Mouse (Mus musculus): ENCODE results near the gene Samd7. TPM values are rescaled to one million over a fixed set of nuclear protein-coding genes. Genes with fewer than 3 reads are reported as not detected.

Samd7 gene
- polyA plus RNA-seq, 1 experiment from 2014 or later, result not detected

DNA sequence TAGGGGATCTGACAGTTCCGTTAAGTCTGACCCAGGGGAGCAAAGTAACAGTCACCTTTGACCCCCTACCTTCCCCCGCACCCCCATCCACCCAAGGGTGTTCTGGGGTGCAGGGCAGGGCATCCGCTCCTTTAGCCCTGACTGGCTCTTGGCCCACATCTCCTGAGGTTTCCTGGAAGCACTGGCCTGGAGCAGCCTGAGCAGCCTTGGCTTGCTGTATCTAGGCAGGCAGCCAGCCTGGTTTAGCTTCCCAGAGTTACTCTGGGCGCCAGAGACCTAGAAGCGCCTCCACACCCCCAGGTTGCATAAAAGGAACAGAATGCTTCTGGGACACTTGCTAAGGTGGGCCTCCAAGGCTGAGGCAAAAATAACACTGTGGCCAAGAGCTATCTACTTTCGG lies 4.8 kb upstream of the Samd7 start:
- no peaks in the 10 kb centered on the region for H3K36me3 ChIP-seq (replicated peaks; ENCODE audit: control insufficient read depth, insufficient read depth)
- DNase-seq (ENCODE audit: low spot score), result no peak
- H3K27me3 ChIP-seq (ENCODE audit: control insufficient read depth, insufficient read depth, low read length), result no peaks in the 10 kb centered on the region
- H3K4me2 ChIP-seq (replicated peaks), result no peak overlapping the region
- H3K27ac ChIP-seq, result no peak overlapping the region
- ATAC-seq (ENCODE audit: low FRiP score), result no peak
- 90% methylated on average over 6 of the region's 6 CpGs for WGBS
- no peaks in the 10 kb centered on the region; the same call in 1 of the 2 replicates for H3K4me1 ChIP-seq (replicated peaks; ENCODE audit: control insufficient read depth, insufficient read depth, low read length)
- no peak overlapping the region for H3K9ac ChIP-seq
- H3K9me3 ChIP-seq (ENCODE audit: control insufficient read depth, low read length), result peaks cover 10% of the 10 kb centered on the region; the same call in 1 of the 2 replicates
- no peak overlapping the region for H3K4me3 ChIP-seq (replicated peaks; ENCODE audit: low read length)

DNA sequence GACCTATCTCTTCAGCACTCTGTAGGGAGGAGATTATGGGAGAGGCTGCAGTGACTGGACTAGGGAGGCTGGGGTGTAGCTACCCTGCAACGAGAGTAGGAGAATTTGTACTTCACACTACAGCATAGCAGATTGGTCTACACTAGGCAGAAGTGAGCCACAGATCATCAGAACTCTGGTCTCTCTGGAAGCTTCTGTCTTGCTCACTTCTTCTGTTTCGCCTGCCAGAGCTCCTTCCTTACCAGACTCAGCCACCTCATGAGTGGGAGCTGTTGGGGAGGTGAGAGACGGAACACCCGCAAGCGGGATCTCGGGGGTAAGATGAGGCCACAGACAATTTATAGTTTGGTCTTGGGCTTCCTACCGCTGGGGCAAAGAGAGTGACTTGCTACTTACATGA lies 3.2 kb upstream of the Samd7 start:
- Histone ChIP-seq H3K9ac (no peak overlapping the region), H3K9me3 (ENCODE audit: control insufficient read depth, low read length) (peaks cover 10% of the 10 kb centered on the region; the same call in 1 of the 2 replicates), H3K4me1 (replicated peaks; ENCODE audit: control insufficient read depth, insufficient read depth, low read length) (no peaks in the 10 kb centered on the region; the same call in 1 of the 2 replicates), H3K36me3 (replicated peaks; ENCODE audit: control insufficient read depth, insufficient read depth) (no peaks in the 10 kb centered on the region), H3K27me3 (ENCODE audit: control insufficient read depth, insufficient read depth, low read length) (no peaks in the 10 kb centered on the region), H3K27ac (no peak overlapping the region), H3K4me3 (replicated peaks; ENCODE audit: low read length) (no peak overlapping the region), H3K4me2 (replicated peaks) (no peak overlapping the region)
- ATAC-seq (ENCODE audit: low FRiP score) (no peak), DNase-seq (ENCODE audit: low spot score) (no peak)
- WGBS, result 92% methylated on average over 7 of the region's 7 CpGs

DNA sequence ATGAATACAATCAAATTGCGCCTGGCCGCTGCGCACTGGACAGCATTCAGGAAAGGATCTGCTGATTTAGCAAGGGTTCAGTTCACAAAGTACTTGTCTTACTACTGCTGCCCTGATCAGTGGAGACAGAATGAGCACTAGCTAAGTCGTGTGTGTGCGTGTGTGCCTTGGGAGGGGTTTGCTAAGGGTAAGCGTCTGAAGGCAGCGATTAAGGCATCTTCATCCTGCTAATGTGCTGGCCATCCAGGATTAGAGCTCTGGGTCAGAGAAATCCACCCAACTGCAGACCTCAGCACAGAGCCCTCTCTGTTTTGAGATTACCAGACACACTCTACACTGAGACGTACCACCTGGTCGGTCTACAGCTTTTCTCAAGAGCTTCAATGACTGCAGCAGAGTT lies 2.2 kb downstream of the Samd7 start:
- Histone ChIP-seq H3K4me2 (replicated peaks) (no peak overlapping the region), H3K27me3 (ENCODE audit: control insufficient read depth, insufficient read depth, low read length) (no peaks in the 10 kb centered on the region), H3K36me3 (replicated peaks; ENCODE audit: control insufficient read depth, insufficient read depth) (no peaks in the 10 kb centered on the region), H3K4me1 (replicated peaks; ENCODE audit: control insufficient read depth, insufficient read depth, low read length) (no peaks in the 10 kb centered on the region), H3K9ac (no peak overlapping the region), H3K4me3 (replicated peaks; ENCODE audit: low read length) (no peak overlapping the region), H3K27ac (no peak overlapping the region), H3K9me3 (ENCODE audit: control insufficient read depth, low read length) (peaks cover 10% of the 10 kb centered on the region; the same call in 1 of the 2 replicates)
- no peak for ATAC-seq (ENCODE audit: low FRiP score)
- WGBS, result 97% methylated on average over 9 of the region's 9 CpGs
- no peak for DNase-seq (ENCODE audit: low spot score)

DNA sequence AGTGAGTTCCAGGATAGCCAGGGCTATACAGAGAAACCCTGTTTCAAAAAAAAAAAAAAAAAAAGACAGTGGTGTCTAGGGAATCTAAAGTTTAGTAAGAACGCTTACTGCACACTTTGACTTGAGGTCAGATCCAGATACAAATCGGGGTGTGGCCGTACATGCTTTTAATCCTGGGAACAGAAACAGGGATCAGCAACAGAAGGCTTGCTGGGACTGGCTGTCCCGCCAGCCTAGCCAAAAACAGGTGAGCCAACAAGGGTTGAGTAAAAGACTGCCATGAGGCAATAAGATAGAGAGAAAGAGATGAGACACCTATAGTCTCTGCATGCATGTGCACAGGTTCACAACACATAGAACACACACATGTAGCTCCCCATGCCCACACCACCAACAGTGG lies 8.6 kb downstream of the Samd7 start:
- Histone ChIP-seq H3K9ac (no peak overlapping the region), H3K4me2 (replicated peaks) (no peak overlapping the region), H3K36me3 (replicated peaks; ENCODE audit: control insufficient read depth, insufficient read depth) (no peaks in the 10 kb centered on the region), H3K4me3 (replicated peaks; ENCODE audit: low read length) (no peak overlapping the region), H3K27ac (no peak overlapping the region), H3K9me3 (ENCODE audit: control insufficient read depth, low read length) (no peaks in the 10 kb centered on the region), H3K4me1 (replicated peaks; ENCODE audit: control insufficient read depth, insufficient read depth, low read length) (no peaks in the 10 kb centered on the region), H3K27me3 (ENCODE audit: control insufficient read depth, insufficient read depth, low read length) (no peaks in the 10 kb centered on the region)
- ATAC-seq (ENCODE audit: low FRiP score) (no peak), DNase-seq (ENCODE audit: low spot score) (no peak)
- WGBS, result 96% methylated on average over 4 of the region's 4 CpGs

DNA sequence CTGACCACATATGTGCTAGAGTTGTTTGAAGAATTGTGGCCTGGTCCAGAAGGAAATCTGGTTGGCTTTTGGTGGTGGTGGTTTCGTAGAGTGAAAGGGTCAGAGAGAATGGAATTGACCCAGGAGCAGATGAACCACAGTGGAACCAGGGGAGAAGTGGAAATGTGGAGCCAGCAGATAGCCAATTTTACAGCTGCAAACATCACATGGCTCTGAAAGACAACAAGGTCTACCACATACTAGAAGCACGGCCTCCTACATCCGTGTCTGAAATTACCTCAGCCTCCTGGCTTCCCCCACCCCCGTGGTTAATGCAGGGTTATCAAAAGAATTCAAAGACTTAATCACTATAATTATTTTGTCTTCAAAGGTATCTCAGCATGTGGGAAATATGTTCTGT lies 18.8 kb downstream of the Samd7 start:
- no peak overlapping the region for H3K4me3 ChIP-seq (replicated peaks; ENCODE audit: low read length)
- ATAC-seq (ENCODE audit: low FRiP score), result no peak
- H3K4me2 ChIP-seq (replicated peaks), result no peak overlapping the region
- no peaks in the 10 kb centered on the region for H3K36me3 ChIP-seq (replicated peaks; ENCODE audit: control insufficient read depth, insufficient read depth)
- no peak overlapping the region for H3K27ac ChIP-seq
- no peak for DNase-seq (ENCODE audit: low spot score)
- H3K4me1 ChIP-seq (replicated peaks; ENCODE audit: control insufficient read depth, insufficient read depth, low read length), result no peaks in the 10 kb centered on the region
- no peak overlapping the region for H3K9ac ChIP-seq
- 96% methylated on average over 4 of the region's 4 CpGs for WGBS
- H3K27me3 ChIP-seq (ENCODE audit: control insufficient read depth, insufficient read depth, low read length), result no peaks in the 10 kb centered on the region
- H3K9me3 ChIP-seq (ENCODE audit: control insufficient read depth, low read length), result no peaks in the 10 kb centered on the region

DNA sequence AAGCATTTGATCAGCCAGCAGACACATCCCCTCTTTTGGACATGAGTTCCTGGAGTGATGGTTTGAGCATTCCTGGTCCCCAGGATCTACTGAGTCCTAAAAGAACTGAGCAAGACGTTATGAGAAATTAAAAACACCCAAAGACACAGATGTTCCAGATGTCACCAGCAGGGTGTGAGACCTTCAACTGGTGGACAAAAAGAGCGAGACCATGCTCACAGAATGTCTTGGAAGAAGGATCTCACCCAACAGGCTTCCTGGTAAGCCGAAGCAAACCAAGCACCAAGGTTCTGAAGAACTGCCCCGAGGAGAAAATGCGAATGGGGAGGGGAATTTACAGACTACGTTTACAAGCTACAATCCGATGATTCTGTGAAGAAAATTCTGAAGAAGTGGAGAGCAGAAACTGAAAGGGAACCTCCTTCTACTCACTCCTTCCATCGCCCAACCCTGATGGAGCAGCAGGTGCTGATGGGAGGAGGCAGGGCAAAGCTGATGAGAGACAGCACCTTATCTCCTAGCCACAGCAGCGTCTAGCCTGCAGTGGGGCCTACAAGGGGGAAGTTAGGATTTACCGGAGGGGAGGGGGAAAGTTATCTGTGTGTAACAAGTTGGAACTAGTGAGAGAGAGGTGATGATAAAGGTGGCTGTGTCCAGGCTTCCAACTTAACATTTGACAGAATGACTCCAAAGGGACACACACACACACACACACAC lies 19.4 kb downstream of the Samd7 start:
- no peak overlapping the region for H3K27ac ChIP-seq
- H3K4me3 ChIP-seq (replicated peaks; ENCODE audit: low read length), result no peak overlapping the region
- no peaks in the 10 kb centered on the region for H3K9me3 ChIP-seq (ENCODE audit: control insufficient read depth, low read length)
- ATAC-seq (ENCODE audit: low FRiP score) (no peak), DNase-seq (ENCODE audit: low spot score) (no peak)
- H3K27me3 ChIP-seq (ENCODE audit: control insufficient read depth, insufficient read depth, low read length), result no peaks in the 10 kb centered on the region
- no peaks in the 10 kb centered on the region for H3K36me3 ChIP-seq (replicated peaks; ENCODE audit: control insufficient read depth, insufficient read depth)
- WGBS, result 85% methylated on average over 10 of the region's 10 CpGs
- no peak overlapping the region for H3K9ac ChIP-seq
- H3K4me1 ChIP-seq (replicated peaks; ENCODE audit: control insufficient read depth, insufficient read depth, low read length), result no peaks in the 10 kb centered on the region
- no peak overlapping the region for H3K4me2 ChIP-seq (replicated peaks)

DNA sequence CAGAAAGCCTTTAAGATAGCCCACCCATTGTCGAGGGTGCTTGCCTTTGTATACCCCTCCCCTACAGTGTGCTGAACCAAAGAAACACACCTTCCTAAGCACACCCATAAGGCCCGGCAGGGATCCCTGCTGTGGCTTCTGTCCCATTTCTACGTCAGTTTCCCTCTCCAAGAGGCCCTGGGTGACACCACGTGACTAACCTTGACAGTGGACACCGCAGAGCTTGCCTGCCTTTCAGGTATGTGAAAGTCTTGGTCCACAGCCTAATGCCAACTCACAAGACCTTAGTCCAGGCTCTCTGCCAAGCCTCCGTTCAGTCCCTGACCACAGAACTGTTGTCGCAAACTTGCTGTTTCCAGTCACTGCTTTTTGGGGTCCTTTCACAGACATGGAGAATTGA lies 20.1 kb downstream of the Samd7 start:
- no peaks in the 10 kb centered on the region for H3K36me3 ChIP-seq (replicated peaks; ENCODE audit: control insufficient read depth, insufficient read depth)
- no peak overlapping the region for H3K9ac ChIP-seq
- no peaks in the 10 kb centered on the region for H3K4me1 ChIP-seq (replicated peaks; ENCODE audit: control insufficient read depth, insufficient read depth, low read length)
- DNase-seq (ENCODE audit: low spot score), result no peak
- 84% methylated on average over 7 of the region's 7 CpGs for WGBS
- H3K4me3 ChIP-seq (replicated peaks; ENCODE audit: low read length), result no peak overlapping the region
- no peaks in the 10 kb centered on the region for H3K9me3 ChIP-seq (ENCODE audit: control insufficient read depth, low read length)
- no peak overlapping the region for H3K4me2 ChIP-seq (replicated peaks)
- no peak overlapping the region for H3K27ac ChIP-seq
- no peaks in the 10 kb centered on the region for H3K27me3 ChIP-seq (ENCODE audit: control insufficient read depth, insufficient read depth, low read length)
- ATAC-seq (ENCODE audit: low FRiP score), result no peak

DNA sequence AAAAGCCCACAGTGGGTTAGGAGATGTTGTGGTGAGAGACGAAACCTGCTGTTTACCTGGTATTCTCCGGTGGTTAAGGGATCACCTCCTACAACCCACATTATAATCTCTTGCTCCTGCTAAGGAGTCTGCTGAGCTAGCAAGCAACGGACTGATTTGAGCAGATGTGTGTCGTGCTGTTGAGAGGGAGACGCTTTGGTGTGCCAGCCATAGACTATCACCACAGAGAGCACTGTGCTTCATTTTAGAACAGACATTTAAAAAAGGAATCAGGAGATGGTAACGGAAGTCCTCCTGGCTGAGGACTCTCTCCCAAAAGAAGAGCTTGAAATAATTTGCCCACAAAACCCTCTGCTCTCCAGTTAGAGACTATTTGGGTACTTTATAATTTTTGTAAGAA lies 21.2 kb downstream of the Samd7 start:
- 88% methylated on average over 6 of the region's 6 CpGs for WGBS
- Histone ChIP-seq H3K27me3 (ENCODE audit: control insufficient read depth, insufficient read depth, low read length) (no peaks in the 10 kb centered on the region), H3K4me1 (replicated peaks; ENCODE audit: control insufficient read depth, insufficient read depth, low read length) (no peaks in the 10 kb centered on the region), H3K9me3 (ENCODE audit: control insufficient read depth, low read length) (no peaks in the 10 kb centered on the region), H3K9ac (no peak overlapping the region), H3K4me3 (replicated peaks; ENCODE audit: low read length) (no peak overlapping the region), H3K4me2 (replicated peaks) (no peak overlapping the region), H3K27ac (no peak overlapping the region), H3K36me3 (replicated peaks; ENCODE audit: control insufficient read depth, insufficient read depth) (no peaks in the 10 kb centered on the region)
- no peak for ATAC-seq (ENCODE audit: low FRiP score)
- DNase-seq (ENCODE audit: low spot score), result no peak

DNA sequence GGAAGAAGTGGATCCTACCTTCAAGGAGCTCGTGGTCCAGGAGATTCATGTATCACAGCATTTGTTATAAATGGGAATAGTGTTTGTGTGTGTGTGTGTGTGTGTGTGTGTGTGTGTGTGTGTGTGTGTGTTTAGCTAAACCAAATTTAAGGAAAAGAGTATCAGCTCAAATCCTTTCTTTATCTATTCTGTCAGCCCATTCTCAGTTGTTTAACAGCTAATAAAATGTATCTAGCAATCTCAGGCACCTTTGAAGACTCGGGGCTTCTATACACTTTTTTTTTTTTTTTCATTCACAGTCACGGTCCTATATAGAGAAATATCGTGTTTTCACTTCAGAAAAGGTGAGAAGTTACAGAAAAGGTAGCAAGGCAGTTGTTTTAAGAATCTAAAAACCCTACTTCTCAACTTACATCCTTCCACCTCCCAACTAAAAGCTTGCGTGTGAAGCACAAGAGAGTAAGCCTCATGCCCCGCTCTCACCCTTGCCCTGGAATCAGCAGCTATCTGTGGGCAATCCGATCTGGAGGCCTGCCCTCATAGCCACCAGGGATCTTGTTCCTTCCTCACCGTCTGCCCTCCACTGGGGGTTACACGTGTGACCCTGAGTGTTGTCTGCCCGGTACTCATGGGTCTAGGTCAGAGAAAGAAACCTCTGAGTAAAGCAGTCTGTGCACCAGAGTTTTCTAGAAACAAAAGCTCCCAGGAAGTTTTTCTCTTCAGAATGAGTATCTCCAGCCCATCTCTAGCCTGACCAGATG lies 23.8 kb downstream of the Samd7 start:
- no peaks in the 10 kb centered on the region for H3K4me1 ChIP-seq (replicated peaks; ENCODE audit: control insufficient read depth, insufficient read depth, low read length)
- H3K27me3 ChIP-seq (ENCODE audit: control insufficient read depth, insufficient read depth, low read length), result no peaks in the 10 kb centered on the region
- no peaks in the 10 kb centered on the region for H3K9me3 ChIP-seq (ENCODE audit: control insufficient read depth, low read length)
- H3K4me3 ChIP-seq (replicated peaks; ENCODE audit: low read length), result no peak overlapping the region
- WGBS, result 71% methylated on average over 10 of the region's 10 CpGs
- H3K36me3 ChIP-seq (replicated peaks; ENCODE audit: control insufficient read depth, insufficient read depth), result no peaks in the 10 kb centered on the region
- H3K27ac ChIP-seq, result no peak overlapping the region
- no peak overlapping the region for H3K4me2 ChIP-seq (replicated peaks)
- H3K9ac ChIP-seq, result no peak overlapping the region
- ATAC-seq (ENCODE audit: low FRiP score) (no peak), DNase-seq (ENCODE audit: low spot score) (no peak)

Data from hindbrain, embryonic 14.5 days (tissue).